Mouse (Mus musculus) regulatory T cell (primary cell): ENCODE measurements at regions not wholly inside any gene's neighbourhood (a gene's known extent, or its start where the extent isn't known, plus 50 kb on each side); places are given as distances from the start of the nearest gene placed in this dataset.

Experiments
- in situ Hi-C: fragments of 300-600 bp; cut with MboI, MseI; formaldehyde crosslinking; loops from one replicate; pipeline ENCODE4 v1.15.1; 2025; ENCODE audit warnings: high pct_unique_total_duplicates

DNA sequence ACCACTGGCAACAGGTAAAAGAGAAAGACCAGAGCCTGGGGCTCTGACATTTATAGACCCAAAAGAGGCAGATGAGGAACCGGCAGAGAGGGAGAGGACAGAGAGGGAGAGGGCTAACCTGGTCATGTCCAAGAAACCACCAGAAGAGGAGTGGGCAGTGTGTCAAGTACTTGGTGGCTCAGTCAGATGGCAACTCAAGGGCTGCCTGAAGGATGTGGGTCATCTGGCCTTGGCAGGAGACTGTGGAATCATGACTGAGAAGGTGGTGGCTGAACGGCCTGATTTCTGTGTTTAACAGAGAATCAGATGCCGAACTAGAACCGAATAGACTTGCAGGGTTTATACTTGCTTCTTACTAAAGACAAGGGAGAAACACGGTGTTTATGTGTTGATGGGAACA lies 87.9 kb downstream of the Zfp706 start:
- in situ Hi-C loops: no loop called here

DNA sequence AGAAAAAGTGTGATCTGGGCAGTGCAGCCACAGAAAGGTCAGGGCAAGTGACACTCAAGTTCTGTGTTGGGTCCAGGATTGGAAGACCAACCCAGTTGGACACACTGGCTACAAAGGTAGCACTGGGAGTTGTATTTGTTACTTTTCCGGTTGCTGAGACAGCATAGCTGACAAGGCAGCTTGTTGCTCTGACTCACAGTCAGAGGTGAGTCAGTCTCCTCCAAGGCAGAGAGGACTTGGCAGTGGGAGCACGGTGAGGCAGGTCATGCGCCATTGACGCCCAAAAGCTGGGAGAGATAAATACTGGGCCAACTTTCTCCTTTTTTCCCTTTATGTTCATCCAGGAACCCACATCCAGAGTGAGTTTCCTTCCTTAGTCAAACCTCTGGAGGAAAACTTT lies 88.4 kb downstream of the Zfp706 start:
- in situ Hi-C loops: no loop called here

DNA sequence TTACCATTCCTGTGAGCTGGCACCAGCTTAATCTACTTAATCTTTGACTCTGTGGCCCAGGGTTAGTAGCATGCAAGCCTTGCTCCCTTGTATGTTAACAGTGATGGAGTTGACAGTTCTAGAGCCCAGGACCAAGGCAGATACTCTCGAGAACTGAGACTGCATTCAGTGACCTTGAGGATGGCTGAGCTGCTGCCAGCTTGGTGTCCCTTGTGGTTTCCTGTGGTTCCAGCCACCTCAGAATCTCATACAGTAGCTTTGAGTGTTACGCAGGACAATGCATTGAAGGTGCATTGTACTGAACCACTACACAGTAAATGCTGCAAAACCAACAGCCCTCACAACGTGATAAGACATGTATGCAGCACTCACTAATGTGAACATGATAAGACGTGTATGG lies 90.6 kb downstream of the Zfp706 start:
- in situ Hi-C loops: no loop called here

DNA sequence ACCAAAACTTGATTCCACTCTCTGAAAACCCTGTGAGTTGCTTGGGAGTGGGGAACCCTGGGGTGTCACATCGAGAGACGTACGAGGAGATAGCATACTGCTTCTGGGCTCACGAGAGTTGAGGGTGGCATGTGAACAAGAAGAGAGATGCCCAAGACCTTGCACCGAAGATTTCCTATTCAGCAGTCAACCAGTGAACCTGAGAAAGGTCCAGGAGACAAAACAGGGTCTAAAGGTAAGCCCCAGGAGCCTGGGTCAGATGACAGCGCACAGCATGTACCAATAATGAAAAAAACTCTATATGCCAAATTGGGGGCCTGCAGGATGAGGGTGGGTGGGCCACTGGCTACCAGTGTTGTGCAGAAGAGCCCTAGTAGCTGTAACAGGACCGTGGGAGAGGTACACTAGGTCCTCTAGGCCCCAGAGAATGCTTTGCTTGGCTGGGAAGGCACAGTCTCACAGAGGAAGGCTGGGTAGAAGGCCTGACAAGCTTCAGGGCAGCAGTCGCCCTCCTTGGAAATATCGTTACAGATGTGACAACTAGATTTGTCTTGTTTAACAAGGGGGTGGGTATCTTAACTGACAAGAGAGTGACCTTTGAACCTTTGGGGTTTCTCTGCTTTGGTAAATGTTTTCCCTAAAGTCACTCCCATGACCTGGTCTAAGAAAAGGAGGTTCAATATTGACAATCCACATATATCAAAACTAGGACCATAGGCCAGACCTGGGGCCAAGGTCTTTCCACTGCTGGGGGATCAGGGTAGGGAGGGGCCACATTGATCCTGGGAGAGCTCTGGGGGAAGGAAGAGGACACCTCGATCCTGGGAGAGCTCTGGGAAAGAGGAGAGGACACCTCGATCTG lies 93.1 kb downstream of the Zfp706 start:
- in situ Hi-C loops: no loop called here

DNA sequence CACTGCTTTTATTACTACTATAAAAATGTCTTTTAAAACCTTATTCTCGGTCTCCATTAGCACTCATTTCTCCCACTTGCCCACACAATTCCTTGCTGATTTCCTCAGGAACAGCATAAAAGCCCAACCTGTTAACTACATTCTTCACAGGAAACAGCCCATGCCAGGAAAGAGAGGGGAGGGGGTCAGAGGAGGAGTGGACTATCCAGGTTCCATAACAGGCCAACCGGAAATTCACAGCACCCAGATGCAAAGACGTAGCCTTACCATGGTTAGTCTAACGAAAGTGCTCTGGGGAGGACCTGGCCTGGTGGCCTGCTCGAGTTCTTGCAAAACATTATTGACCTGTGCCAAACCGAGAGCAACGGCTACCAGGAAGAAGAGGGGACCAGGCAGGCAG lies 94.3 kb downstream of the Zfp706 start:
- in situ Hi-C loops: no loop called here

DNA sequence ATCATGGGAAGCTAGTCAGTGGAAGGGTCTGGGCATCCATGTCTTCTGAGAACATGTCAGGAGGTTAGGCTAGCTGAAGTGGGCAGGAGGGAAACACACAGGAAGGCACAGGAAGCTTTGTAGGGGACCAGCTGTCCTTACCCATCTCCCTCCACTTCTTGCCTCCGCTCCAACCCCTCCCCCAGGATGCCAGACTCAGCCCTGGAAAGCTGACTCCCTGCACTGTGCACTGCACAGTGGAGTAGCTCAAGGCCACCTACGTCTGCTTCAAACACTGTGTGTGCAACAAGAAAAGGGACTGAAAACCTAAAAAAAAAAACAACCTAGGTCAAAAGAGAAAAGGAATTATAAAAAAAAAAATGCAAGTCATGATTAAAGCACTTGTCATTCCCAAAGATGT lies 97.3 kb downstream of the Zfp706 start:
- in situ Hi-C loops: no loop called here

DNA sequence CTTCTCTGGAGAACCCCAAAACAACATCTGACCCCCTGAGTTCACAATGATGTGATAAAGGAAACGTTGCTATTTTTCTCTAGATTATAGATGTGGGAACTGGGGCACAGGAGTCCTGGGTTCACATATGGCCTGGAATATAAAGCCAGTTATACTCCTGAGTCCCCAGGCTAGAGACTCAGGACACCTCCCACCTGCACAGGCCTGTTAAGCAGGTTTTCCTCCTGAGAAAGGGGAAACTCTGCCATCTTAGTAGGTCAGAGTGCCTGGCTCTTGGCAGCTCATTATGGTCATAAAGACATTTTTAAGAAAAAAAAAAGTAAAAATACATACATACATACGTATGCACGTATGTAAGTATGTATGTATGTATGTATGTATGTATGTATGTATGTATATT lies 98.1 kb downstream of the Zfp706 start:
- in situ Hi-C loops: no loop called here

DNA sequence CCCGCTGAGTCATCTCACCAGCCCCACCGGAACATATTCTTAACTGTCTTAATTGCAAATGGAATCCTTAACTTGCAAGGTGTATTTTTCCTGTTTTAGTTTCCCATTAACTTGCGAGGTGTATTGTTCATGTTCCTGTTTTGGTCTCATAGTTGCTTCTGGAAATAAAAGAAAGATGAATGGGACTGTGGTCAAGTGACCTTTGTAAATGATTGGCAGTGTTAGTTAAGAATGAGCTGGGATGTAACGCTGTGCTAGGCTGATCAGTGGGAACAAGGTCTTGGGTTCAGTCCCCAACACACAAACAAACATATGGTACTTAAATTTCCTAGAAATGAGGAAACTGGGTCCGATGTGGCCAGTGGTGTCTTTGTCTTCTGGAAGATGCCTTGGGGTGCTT lies 100.8 kb downstream of the Zfp706 start:
- in situ Hi-C loops: no loop called here

DNA sequence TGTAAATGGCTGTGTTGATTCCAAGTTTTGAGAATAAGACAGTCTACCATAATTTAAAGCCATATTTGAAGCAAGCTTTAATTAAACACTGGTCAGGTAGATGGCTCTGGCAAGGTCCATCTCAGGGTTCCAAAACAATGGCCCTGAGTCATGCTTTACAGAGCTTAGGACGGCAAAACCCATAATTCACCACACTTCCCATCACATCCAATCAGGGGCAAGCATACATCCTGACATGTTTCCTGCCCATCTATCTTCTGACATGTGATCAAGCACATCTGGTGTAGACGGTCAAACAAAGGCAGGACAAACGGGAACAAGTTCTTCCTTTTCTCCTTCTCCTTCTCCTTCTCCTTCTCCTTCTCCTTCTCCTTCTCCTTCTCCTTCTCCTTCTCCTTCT lies 101.5 kb downstream of the Zfp706 start:
- in situ Hi-C loops: no loop called here

DNA sequence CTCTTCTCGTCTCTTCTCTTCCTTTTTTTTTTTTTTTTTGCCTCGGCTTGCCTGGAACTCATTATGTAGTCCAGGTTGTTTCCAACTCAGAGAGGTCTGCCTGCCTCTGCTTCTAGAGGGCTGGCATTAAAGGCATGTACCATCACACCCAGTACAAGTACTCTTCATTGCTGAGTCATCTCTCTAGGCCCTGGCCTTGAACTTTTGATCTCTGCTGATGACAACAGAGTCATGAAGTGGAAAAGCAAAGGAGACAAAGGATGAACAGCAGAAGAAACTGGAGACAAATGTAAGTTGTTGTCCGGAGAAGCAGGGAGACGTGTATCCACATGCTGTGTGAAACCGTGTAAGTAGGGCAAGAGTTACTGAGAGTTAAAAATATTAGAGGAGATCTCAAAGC lies 103.7 kb downstream of the Zfp706 start:
- in situ Hi-C loops: no loop called here

DNA sequence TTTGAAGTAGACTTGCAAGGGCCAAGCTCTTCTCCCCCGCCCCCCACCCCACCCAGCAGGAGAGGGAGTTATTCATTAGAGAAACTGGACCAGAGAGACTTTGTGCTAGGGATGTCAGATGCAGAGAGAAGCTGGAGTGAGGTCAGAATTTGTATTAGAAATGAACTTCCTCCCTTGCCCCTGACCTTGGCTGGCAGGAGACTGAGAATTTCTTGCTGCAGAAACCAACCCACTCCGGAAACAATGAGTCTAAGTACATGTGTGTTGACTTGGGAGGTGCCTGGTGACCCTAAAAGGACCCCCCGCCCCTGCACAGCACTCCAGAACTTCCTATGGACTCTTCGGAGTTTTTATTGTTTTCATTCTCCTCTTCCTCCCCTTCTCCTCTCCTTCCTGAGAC lies 104.3 kb downstream of the Zfp706 start:
- in situ Hi-C loops: no loop called here

DNA sequence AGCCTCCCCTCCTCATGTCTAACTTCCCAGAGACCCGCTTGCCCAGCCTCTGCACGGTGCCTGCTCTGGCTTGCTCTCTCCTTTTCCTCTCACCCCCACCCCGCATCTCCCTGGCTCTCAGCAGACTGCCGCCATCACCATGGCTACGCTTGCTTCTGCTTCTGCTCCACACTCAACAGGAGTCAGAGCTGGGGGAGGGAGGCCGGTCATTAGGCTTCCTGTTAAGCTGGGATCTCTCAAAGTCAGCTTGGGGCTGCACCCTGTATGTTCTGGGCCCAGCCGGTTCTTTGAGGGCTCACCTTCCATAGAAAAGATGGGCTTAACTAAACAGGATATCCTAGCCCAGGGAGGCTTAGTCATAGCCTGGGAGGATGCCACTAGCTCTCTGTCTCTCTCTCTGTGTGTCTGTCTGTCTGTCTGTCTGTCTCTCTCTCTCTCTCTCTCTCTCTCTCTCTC lies 105.7 kb downstream of the Zfp706 start:
- in situ Hi-C loops: no loop called here

DNA sequence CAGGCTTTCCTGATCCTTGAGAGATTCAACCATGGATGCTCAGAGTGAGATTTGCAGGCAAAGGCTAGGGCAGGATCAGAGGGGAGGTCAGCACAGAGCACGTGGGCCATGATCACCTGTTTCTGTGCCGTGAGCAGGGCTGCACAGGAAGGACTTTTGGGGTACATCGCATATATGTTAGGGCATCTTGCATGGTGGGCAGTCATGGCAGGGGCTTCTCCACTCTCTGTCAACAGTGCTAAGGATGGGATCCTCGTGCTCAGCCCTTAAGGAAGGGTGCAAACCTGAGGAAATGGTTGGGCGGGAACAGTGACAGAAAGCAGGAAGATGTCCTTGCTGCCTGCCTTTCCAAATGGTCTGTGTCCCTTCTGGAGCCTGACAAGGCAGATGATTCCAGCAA lies 106.2 kb downstream of the Zfp706 start:
- in situ Hi-C loops: no loop called here

DNA sequence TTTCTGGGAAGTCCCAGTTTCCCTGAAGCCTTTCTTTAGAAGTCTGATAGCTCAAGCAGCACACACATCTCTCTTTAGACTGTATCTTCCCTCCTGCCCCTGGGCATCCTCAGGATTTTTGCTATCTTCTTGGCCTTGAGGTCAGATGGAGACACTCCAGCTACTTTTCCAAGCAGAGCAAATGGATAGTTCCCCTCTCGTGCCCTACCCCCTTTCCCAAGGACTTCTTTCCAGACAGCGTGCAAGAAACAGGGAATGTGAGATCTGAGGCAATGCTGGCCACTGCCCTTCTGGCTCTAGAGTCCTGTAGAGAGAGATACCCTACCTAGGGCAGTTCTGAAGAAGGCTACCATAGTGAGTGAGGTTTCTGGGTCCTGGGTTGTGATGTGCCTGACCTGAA lies 106.6 kb downstream of the Zfp706 start:
- in situ Hi-C loops: no loop called here

DNA sequence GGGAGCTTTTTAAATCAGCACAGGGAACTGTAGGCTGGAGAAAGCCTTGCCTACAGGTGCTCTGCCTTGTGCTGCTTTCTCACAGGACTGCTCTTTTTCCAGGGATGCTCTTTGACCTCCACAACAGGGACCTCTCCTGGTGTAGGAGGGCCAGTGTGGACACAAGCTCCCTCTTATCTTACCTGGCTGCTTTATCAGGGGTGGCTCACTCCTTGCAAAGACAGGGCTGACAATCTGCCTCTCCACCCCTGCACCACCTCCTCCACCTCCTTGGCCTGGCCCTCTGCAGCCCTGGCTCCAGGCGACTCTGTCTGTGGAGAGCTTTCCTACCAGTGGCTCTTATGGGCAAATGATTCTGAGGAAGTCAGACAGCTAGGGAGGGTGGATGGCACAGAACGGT lies 107.7 kb downstream of the Zfp706 start:
- in situ Hi-C loops: no loop called here

DNA sequence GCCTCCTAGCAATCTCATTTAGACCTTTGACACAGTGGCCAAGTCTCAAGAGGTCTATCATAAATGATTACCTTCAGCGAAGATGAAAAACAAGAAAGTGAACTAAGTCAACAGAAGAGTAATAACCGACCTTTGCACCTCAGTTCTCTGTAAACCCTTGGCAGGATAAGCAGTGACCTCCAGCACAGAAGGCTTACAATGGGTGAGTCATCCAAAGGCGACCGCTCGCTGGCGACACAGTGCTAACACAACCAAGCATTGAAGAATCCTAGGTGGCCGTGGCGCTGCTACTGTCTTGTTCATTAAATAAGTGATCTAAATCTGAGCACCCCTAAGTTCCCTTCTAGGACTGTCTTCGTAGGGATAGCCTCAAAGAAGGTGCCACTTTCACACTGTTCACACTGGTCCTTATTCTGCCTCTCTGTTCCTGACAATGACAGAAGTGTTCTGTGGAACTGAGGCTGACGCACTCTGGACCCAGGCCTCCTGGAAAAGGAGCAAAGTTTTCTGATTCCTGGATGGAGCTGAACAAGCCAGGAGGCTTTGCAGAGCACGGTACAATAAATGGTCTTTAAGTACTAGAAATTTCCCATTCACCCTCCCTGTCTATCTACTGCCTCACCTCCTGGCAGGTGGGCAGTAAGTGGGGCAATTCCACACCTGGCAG lies 108.6 kb downstream of the Zfp706 start:
- in situ Hi-C loops: no loop called here

DNA sequence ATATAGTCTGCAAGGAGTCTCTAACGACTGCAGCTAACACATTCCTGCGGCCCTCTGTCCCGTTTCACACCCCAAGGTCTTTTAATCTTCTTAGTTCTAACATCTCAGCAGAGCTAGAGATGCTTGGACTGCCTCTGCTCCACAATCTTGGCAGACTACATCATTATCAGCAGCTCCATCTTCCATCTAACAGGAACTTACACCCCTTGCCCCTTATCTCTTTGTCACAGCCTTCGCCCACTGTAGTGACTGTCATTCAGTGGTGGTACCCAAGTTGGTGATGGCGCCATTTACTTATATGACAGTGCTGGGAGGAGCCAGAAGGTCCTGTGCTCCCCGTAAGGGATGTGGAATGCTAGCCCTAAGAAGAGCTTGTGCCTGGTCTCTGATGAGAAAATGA lies 109.2 kb downstream of the Zfp706 start:
- in situ Hi-C loops: no loop called here

DNA sequence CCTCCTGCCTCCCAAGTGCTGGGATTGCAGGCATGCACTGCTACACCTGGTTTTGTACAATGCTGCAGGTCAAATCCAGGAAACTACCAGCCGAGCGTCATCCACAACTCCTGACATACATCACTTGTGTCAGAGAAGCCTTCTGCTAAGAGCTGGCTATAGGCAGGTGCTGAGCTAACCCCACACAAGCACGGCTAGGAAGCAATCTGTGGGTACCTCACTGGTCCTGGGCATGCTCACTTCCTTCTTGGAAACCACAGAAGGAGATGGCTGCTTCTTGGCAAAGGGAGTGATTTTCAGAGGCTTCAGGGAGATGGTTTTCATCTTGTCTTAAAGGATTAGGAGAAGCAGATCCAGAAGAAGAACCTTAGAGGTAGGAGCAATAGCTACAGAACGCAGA lies 111.3 kb downstream of the Zfp706 start:
- in situ Hi-C loops: no loop called here

DNA sequence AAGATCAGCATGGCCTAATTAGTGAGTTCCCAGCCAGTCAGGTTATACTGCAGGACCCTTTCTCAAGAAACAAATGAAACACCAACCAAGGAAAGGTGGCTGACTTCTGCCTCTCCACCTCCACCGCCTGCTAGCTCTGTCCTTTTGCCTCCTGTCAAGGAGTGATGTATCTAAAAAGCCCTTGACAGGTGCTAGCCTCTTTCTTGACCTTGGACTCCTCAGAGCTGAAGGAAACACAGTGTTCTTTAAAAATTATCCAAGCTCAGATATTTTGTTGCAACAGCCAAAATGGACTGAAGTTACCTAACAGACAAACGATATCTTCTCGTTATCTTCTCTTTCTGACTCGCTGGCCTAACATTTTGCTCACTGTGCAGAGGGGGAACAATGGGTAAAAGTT lies 112.5 kb downstream of the Zfp706 start:
- in situ Hi-C loops: no loop called here

DNA sequence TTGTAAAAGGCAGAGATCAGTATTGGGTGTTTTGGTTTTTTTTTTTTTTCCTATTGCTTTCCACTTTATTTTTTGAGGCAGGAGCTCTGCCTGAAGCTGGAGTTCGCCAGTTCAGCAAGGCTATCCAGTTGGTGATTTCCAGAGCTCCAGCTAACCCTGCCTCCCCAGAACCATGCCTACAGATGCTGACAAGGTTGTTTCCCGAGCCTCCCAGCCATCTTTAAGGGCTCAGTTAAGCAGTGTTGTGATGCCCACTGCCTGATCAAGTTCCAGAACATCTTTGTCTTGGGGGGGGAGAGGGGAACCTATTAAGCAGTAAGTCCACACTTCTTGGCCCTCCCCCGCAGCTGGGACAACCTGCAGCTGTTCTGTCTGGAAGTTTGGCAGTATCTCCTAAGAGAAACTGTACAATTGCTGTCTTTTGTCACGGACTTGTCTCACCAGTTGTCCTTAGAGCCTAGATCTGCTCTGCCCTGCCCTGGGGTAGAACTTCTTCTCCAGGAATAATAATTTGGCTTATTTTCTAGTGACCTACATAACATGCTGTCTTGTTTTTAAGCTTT lies 114.1 kb downstream of the Zfp706 start:
- in situ Hi-C loops: no loop called here

DNA sequence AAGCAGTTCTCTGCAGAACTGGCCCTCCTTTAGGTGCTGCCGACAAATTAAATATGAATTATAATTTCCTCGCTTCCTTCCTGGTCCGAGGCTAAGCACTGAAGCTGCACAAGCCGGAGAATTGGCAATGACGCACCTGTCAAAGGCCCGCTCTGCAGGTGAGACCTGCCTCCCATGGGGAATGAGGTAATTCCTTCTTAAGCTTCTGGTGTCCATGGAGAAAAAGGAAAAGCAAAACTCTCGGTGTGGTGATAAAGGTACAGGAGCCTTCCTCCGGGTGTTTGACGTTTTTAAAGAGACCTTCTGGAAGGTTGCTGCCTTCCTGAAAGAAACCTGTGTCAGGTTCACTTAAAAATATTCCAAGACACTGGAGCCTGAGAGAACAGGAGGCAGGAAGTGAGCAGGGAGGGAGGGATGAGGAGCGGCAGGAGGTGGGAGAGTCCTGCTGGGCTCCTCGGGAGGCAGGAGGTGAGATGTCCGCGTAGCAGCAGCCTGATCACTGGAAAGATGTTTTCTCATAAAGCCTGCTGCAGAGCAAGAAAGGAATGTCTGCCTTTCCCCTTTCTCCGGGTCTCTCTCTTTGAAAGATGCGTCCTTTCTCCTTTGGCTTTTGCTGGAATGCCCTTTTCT lies 114.9 kb downstream of the Zfp706 start:
- in situ Hi-C loops: no loop called here

DNA sequence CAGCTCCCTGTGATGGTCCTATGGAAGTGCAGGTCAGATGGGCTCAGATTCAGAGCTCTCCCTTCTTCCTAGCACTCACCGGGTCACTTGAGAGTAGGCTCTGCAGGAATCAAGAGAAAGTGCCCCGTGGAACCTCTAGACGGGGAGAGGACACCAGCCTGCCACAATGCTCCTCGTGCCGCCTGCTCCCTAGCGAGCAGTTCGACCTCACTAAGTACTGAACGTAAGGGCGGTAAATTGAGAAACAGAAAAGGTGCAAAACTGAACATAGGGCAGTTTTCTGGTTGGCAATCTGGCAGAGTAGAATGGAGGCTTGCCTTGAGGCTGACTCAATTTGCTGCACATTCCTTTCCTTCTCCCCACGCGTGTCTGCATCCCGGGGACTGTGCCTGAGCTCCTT lies 115.7 kb downstream of the Zfp706 start:
- in situ Hi-C loops: no loop called here

DNA sequence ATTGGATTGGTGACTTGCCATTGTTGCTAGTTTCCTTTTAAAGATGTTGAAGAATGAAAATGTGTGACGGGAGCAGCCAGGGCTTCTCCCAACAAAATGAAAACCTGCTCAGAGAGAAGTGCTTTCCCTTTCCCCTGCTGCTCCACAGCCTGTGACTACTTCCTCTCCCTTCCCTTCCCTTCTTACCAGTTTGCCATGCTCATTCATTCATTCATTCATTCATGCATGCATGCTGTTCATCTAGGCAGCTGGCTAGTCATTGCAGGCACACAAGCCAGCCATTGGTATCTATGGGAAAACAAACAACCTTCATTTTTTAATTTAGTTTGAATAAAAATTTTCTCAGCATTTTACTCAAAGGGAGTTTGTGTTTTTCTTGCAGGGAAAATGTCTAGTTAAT lies 116.3 kb downstream of the Zfp706 start:
- in situ Hi-C loops: no loop called here
